Mouse (Mus musculus) kidney, embryonic 14.5 days (tissue): Measurements from ENCODE around the gene Tlr9. TPM values are rescaled to one million over a fixed set of nuclear protein-coding genes. Genes with fewer than 3 reads are reported as not detected.
A peak's percentile ranks its signal among the peaks of the same experiment; 100 is the strongest.

Source experiments
- ATAC-seq: fragments of 200-750 bp; cut with Nextera tagmentation; 2 replicates; pipeline ENCODE4 v1.8.0; 2017; ENCODE audit warnings: moderate number of reproducible peaks, mild to moderate bottlenecking, moderate TSS enrichment, moderate library complexity; ENCODE audit not compliant: low FRiP score, low TSS enrichment
- H3K27ac ChIP-seq: fragments of 300-500 bp; sonication (generic); 2 replicates; pipeline ENCODE4 v1.5.1; 2014; ENCODE audit warnings: low read depth, mild to moderate bottlenecking, low read length, moderate library complexity, mixed read lengths
- H3K27me3 ChIP-seq: fragments of 300-500 bp; sonication (generic); 2 replicates; pipeline ENCODE4 v1.6.1; 2014; ENCODE audit warnings: mild to moderate bottlenecking, low read length; ENCODE audit not compliant: control insufficient read depth, insufficient read depth
- H3K36me3 ChIP-seq: fragments of 300-500 bp; sonication (generic); 2 replicates; pipeline ENCODE4 v1.6.1; 2014; ENCODE audit warnings: low read length, mixed read lengths; ENCODE audit not compliant: control insufficient read depth, insufficient read depth
- H3K4me1 ChIP-seq: fragments of 300-500 bp; sonication (generic); 2 replicates; pipeline ENCODE4 v1.6.1; 2014; ENCODE audit warnings: low read length, mixed read lengths; ENCODE audit not compliant: control insufficient read depth, insufficient read depth
- H3K4me2 ChIP-seq: fragments of 300-500 bp; sonication (generic); replicated peaks from 2 replicates; pipeline ENCODE4 v1.6.1; 2014; ENCODE audit warnings: low read depth, mild to moderate bottlenecking, low read length
- H3K4me3 ChIP-seq: fragments of 300-500 bp; sonication (generic); 2 replicates; pipeline ENCODE4 v1.5.1; 2014; ENCODE audit warnings: mild to moderate bottlenecking, low read length
- H3K9ac ChIP-seq: fragments of 300-500 bp; sonication (generic); 2 replicates; pipeline ENCODE4 v1.6.1; 2014; ENCODE audit warnings: low read depth, mild to moderate bottlenecking, low read length, moderate library complexity
- H3K9me3 ChIP-seq: fragments of 300-500 bp; sonication (generic); 2 replicates; pipeline ENCODE4 v1.6.1; 2016; ENCODE audit warnings: low read length; ENCODE audit not compliant: control insufficient read depth
- WGBS: fragments of 180-500 bp; shearing (Covaris S2); extraction: QIAGEN DNeasy Blood & Tissue Kit; methylation state at CpG from one replicate; pipeline ENCODE4 v1.1.7; 2014; 5-methylcytosine and 5-hydroxymethylcytosine counted together
- polyA plus RNA-seq: library from polyadenylated mRNA; unstranded; fragments of >200 nt; fragmentation: Nextera tagmentation; extraction: Ambion mirVana; gene quantifications from 2 replicates; pipeline ENCODE4 v1.2.1, GENCODE M21; 2014

The Tlr9 gene
- polyA plus RNA-seq, 1 experiment from 2014 or later, result 0.14 TPM

DNA sequence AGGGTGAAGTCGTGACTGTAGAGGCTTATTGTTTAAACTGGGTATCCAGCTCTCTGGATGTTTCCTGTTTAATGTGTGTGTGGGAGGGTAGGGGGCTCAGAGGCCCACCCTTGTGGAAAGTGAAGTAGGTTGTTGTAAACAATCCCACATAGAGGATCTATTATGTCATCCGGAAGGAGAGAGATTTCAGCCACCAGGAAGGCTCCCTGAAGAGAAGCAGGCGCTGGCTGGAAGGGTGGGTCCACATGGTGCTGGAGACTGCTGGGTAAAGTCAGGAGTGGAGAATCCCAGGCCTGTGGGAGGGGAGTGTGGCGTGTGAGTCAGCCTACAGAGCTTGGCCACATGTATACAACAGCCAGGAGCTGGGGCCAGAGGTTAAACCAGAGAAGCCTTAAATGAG lies 27.8 kb downstream of the Tlr9 start:
- Histone ChIP-seq H3K9ac (0 out of 2 replicates have a peak overlapping the region, but pooled peaks have one; percentile 7), H3K27ac (0 out of 2 replicates have a peak overlapping the region, but pooled peaks have one; percentile 24), H3K4me2 (no peak overlapping the region), H3K9me3 (no peaks in the 10 kb centered on the region), H3K4me1 (peaks cover 19% of the 10 kb centered on the region), H3K36me3 (no peaks in the 10 kb centered on the region; the same call in 1 of the 2 replicates), H3K27me3 (no peaks in the 10 kb centered on the region), H3K4me3 (no peak overlapping the region)
- ATAC-seq, result no peak
- whole genome bisulfite sequencing, result 43% methylated on average over 4 of the region's 4 CpGs

DNA sequence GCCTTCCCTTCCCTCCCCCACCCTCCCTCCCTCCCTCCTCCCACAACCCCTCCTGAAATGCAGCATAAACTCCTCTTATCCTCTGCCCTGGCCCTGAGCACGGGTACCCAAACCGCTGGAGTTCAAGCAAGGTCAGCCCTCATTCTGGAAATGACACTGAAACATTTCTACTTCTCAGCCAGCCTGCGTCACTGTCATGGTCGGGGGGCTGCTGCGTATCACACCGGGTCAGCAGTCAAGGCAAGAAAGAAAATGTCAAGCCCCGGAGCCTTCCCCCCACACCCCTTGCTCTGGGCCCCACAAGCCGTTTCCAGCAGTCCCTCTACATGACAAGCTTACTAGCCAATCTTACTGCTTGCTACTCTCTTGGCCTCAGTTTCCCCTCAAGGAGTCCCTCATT lies 28.7 kb downstream of the Tlr9 start:
- Histone ChIP-seq H3K4me3 (no peak overlapping the region), H3K9me3 (no peaks in the 10 kb centered on the region), H3K4me1 (peaks cover 19% of the 10 kb centered on the region), H3K9ac (no peak overlapping the region), H3K36me3 (no peaks in the 10 kb centered on the region), H3K27ac (no peak overlapping the region), H3K27me3 (no peaks in the 10 kb centered on the region), H3K4me2 (no peak overlapping the region)
- 50% methylated on average over 8 of the region's 8 CpGs for WGBS
- ATAC-seq, result no peak

DNA sequence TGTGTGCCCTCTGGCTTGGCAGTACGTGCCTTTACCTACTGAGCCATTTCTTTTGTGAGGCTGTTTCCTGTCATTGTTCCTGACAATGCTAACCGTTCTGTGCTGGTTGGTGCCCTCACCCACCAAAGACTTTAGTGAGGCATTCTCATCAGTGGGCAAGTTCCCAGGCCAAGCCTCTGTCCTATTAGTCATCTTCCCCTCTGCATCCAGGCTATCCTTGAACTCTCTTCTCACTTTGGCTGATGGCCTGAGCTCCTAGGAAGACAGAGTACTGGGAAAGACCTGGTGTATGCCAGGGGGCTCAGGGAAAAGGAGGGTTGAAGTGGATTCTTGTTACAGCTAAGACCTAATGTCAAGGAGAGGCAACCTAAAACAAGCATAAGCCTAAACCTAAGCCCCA lies 31.6 kb downstream of the Tlr9 start:
- Histone ChIP-seq H3K27ac (no peak overlapping the region), H3K9ac (no peak overlapping the region)

DNA sequence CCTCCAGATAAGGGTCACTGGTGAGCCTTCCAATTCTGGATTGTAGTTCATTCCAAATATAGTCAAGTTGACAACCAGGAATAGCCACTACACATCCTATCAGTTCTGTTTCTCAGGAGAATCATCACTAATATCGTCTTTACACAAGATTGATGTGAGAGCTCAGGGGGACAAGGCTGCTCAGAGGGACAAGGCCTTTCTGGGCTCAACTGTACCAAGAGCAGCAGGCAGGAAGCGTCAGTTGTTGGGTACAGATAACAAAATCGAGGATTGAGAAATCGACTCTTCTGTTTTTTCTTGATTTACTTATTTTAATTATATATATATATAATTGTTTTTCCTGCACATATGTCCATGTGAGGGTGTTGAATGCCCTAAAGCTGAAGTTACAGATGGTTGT lies 36.0 kb downstream of the Tlr9 start:
- no peak overlapping the region for H3K4me3 ChIP-seq
- no peaks in the 10 kb centered on the region for H3K9me3 ChIP-seq
- H3K9ac ChIP-seq, result no peak overlapping the region
- H3K27me3 ChIP-seq, result no peaks in the 10 kb centered on the region
- H3K4me1 ChIP-seq, result no peaks in the 10 kb centered on the region
- H3K36me3 ChIP-seq, result no peaks in the 10 kb centered on the region
- WGBS, result 92% methylated on average over 4 of the region's 4 CpGs
- ATAC-seq, result no peak
- no peak overlapping the region for H3K27ac ChIP-seq
- H3K4me2 ChIP-seq, result no peak overlapping the region

More for the DNA sequence above, 31.6 kb downstream of the Tlr9 start:
- Histone ChIP-seq H3K4me2 (no peak overlapping the region), H3K27me3 (no peaks in the 10 kb centered on the region), H3K4me1 (peaks cover 5% of the 10 kb centered on the region; the same call in 1 of the 2 replicates), H3K36me3 (no peaks in the 10 kb centered on the region), H3K4me3 (no peak overlapping the region), H3K9me3 (no peaks in the 10 kb centered on the region)
- 86% methylated on average over 2 of the region's 2 CpGs for WGBS
- ATAC-seq, result no peak

DNA sequence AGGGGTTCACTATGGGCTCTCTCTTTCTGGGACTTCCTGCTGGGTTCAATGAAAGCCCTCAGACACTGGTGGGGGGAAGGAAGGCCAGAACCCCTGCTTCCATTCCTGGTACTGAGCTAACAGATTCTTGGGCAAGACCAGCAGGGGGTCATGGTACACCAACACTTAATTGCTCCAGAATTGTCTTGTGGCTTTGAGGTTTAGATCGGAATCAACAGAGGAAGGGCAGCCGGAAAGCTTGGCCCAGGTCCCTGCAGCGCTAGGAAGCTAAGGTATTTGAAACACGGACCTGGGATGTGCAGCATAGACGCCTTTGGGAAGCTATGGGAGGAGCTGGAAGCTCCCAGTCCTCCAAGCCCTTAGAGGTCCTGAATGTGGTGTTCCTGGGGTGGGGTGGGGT lies 36.6 kb downstream of the Tlr9 start:
- no peaks in the 10 kb centered on the region for H3K36me3 ChIP-seq
- H3K4me2 ChIP-seq, result no peak overlapping the region
- H3K9me3 ChIP-seq, result no peaks in the 10 kb centered on the region
- ATAC-seq, result no peak
- no peak overlapping the region for H3K4me3 ChIP-seq
- H3K9ac ChIP-seq, result no peak overlapping the region
- H3K4me1 ChIP-seq, result no peaks in the 10 kb centered on the region
- no peaks in the 10 kb centered on the region for H3K27me3 ChIP-seq
- H3K27ac ChIP-seq, result no peak overlapping the region
- WGBS, result 71% methylated on average over 5 of the region's 5 CpGs

DNA sequence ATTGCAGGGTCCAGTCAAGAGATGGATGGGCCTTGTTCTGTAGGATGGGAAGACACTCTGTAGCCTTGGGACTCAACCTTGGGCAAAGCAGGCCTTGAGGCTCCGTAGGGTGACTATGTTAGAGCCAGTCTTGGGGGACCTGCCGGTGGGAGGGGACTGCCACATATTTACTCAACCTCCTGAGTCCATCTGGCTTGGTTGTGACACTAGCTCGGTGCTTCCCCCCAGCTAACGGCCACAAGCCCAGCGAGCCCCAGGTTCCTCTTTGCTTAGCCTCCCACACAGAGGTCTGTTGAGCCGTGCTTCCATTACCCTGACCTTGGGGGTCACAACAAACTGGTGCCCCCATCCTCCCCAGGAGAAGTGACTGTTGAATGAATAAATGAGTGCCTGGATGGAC lies 38.7 kb downstream of the Tlr9 start:
- no peaks in the 10 kb centered on the region for H3K9me3 ChIP-seq
- ATAC-seq, result no peak
- H3K4me2 ChIP-seq, result no peak overlapping the region
- no peaks in the 10 kb centered on the region for H3K4me1 ChIP-seq
- no peaks in the 10 kb centered on the region for H3K27me3 ChIP-seq
- H3K4me3 ChIP-seq, result no peak overlapping the region
- no peaks in the 10 kb centered on the region for H3K36me3 ChIP-seq
- H3K9ac ChIP-seq, result no peak overlapping the region
- no peak overlapping the region for H3K27ac ChIP-seq
- 78% methylated on average over 6 of the region's 6 CpGs for WGBS

DNA sequence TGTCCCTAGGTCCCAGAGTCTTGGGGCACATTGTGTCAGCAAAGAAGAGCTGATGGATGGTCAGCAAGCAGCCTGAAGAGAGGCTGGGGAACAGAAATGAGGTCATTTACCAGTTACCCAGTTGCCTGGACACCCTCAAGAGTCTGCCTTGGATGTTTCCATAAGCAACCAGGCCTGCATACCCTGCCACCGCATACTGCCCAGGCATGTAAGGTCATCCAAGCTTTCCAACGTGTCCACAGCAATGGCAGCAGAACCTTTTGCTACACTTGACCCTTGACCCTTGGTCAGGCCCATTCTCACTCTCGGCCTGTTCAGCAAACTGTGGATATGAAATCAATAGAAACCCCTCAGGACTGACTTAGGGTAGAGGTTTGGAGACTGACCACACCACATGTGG lies 39.1 kb downstream of the Tlr9 start:
- no peak overlapping the region for H3K27ac ChIP-seq
- H3K9ac ChIP-seq, result no peak overlapping the region
- H3K4me1 ChIP-seq, result no peaks in the 10 kb centered on the region
- no peak for ATAC-seq
- 71% methylated on average over 3 of the region's 3 CpGs for WGBS
- H3K4me3 ChIP-seq, result no peak overlapping the region
- no peaks in the 10 kb centered on the region for H3K9me3 ChIP-seq
- no peaks in the 10 kb centered on the region for H3K36me3 ChIP-seq
- H3K4me2 ChIP-seq, result no peak overlapping the region
- no peaks in the 10 kb centered on the region for H3K27me3 ChIP-seq

DNA sequence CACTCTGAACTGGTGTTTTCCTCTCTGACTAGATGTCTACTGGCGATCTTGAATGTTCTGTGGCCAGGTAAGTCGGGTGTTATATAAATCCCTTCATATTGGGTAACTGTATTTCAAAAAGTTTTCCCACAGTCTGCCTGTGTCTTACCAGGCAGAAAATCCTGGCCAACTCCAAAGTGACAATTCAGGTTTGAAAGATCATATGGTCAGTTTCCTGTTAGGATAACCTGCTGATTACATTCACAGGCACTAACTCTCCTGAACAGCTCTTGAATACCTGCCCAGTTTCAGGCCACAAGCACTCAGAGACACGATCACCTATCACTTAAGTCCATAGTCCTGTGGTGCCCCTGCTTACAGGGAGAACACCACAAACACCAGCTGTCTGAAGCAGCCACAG lies 39.7 kb downstream of the Tlr9 start:
- H3K27me3 ChIP-seq, result no peaks in the 10 kb centered on the region
- ATAC-seq, result no peak
- H3K27ac ChIP-seq, result no peak overlapping the region
- no peaks in the 10 kb centered on the region for H3K4me1 ChIP-seq
- no peak overlapping the region for H3K4me3 ChIP-seq
- WGBS, result 89% methylated on average over 3 of the region's 3 CpGs
- H3K9ac ChIP-seq, result no peak overlapping the region
- H3K4me2 ChIP-seq, result no peak overlapping the region
- no peaks in the 10 kb centered on the region for H3K36me3 ChIP-seq
- no peaks in the 10 kb centered on the region for H3K9me3 ChIP-seq

DNA sequence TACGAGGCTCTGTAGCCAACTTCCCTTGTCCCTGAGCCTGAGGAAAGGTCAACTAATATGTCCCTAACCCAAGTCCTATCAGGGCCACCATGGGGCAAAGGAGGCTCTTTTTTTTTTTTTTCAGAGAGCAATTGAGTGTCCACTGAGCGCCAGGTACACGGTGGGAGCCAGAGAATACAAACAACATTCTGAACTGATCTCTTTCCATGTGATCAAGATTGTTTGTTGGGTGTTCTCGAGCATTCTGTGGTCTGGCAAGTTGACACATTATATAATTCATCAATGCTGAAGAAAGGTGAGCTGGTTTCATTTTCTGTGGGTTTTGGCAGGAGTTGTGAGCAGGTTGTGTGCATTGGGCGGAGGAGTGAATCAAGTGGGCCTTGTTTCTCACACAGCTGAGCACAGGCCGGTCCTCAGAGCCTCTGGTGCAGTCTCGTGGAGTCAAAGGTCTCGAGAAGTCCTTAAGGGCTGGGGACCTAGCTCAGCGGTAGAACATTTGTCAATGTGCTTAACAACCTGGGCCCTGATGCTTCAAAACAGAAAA lies 41.1 kb downstream of the Tlr9 start:
- no peaks in the 10 kb centered on the region for H3K36me3 ChIP-seq
- ATAC-seq, result no peak
- no peaks in the 10 kb centered on the region for H3K4me1 ChIP-seq
- no peak overlapping the region for H3K27ac ChIP-seq
- WGBS, result 79% methylated on average over 9 of the region's 9 CpGs
- H3K27me3 ChIP-seq, result no peaks in the 10 kb centered on the region
- H3K4me2 ChIP-seq, result no peak overlapping the region
- no peak overlapping the region for H3K9ac ChIP-seq
- no peaks in the 10 kb centered on the region for H3K9me3 ChIP-seq
- H3K4me3 ChIP-seq, result no peak overlapping the region
